Mouse (Mus musculus): ENCODE measurements around the gene Dync1i2.
A peak's percentile ranks its signal among the peaks of the same experiment; 100 is the strongest.

The Dync1i2 gene

GRCm38 (mm10) chr2:71269332-71269731 lies 57.8 kb downstream of the Dync1i2 start:
- DNase-seq (ENCODE audit: low spot score in 2 of 2): no peak

- no peak for DNase-seq (ENCODE audit: low spot score in 2 of 2)
Observed at GRCm38 (mm10) chr2:71270085-71270484, 58.6 kb downstream of the Dync1i2 start.

GRCm38 (mm10) chr2:71273955-71274679 lies 62.6 kb downstream of the Dync1i2 start:
- peak in 1 of 2 experiments; percentile 49 for DNase-seq (ENCODE audit: low spot score in 2 of 2)

- DNase-seq (ENCODE audit: low spot score in 2 of 2): no peak
Observed at GRCm38 (mm10) chr2:71275734-71276133, 64.2 kb downstream of the Dync1i2 start.

- peak in 1 of 2 experiments; percentile 66 for DNase-seq (ENCODE audit: low spot score in 2 of 2)
Observed at GRCm38 (mm10) chr2:71278791-71279775, 67.6 kb downstream of the Dync1i2 start.

- no peak for DNase-seq (ENCODE audit: low spot score in 2 of 2)
Observed at GRCm38 (mm10) chr2:71281981-71282380, 70.5 kb downstream of the Dync1i2 start.

GRCm38 (mm10) chr2:71290107-71290775 lies 78.7 kb downstream of the Dync1i2 start:
- DNase-seq (ENCODE audit: low spot score in 2 of 2): peak in 1 of 2 experiments; percentile 53

GRCm38 (mm10) chr2:71291566-71291965 lies 80.1 kb downstream of the Dync1i2 start:
- no peak for DNase-seq (ENCODE audit: low spot score in 2 of 2)

GRCm38 (mm10) chr2:71293983-71294382 lies 82.5 kb downstream of the Dync1i2 start:
- DNase-seq (ENCODE audit: low spot score in 2 of 2): no peak

GRCm38 (mm10) chr2:71294489-71294888 lies 83.0 kb downstream of the Dync1i2 start:
- no peak for DNase-seq (ENCODE audit: low spot score in 2 of 2)

GRCm38 (mm10) chr2:71295844-71296243 lies 84.3 kb downstream of the Dync1i2 start:
- DNase-seq (ENCODE audit: low spot score in 2 of 2): no peak

GRCm38 (mm10) chr2:71297501-71297900 lies 86.0 kb downstream of the Dync1i2 start:
- no peak for DNase-seq (ENCODE audit: low spot score in 2 of 2)

GRCm38 (mm10) chr2:71298729-71299128 lies 87.2 kb downstream of the Dync1i2 start:
- DNase-seq (ENCODE audit: low spot score in 2 of 2): no peak

GRCm38 (mm10) chr2:71302156-71302663 lies 90.7 kb downstream of the Dync1i2 start:
- DNase-seq (ENCODE audit: low spot score in 2 of 2): no peak

- DNase-seq (ENCODE audit: low spot score in 2 of 2): no peak
Observed at GRCm38 (mm10) chr2:71303221-71303620, 91.7 kb downstream of the Dync1i2 start.

GRCm38 (mm10) chr2:71304821-71305220 lies 93.3 kb downstream of the Dync1i2 start:
- no peak for DNase-seq (ENCODE audit: low spot score in 2 of 2)

- DNase-seq (ENCODE audit: low spot score in 2 of 2): no peak
Observed at GRCm38 (mm10) chr2:71306357-71306756, 94.9 kb downstream of the Dync1i2 start.

- no peak for DNase-seq (ENCODE audit: low spot score in 2 of 2)
Observed at GRCm38 (mm10) chr2:71309726-71310125, 98.2 kb downstream of the Dync1i2 start.

- DNase-seq (ENCODE audit: low spot score in 2 of 2): no peak
Observed at GRCm38 (mm10) chr2:71312067-71312466, 100.6 kb downstream of the Dync1i2 start.
